Mouse (Mus musculus) lung, postnatal 0 days (tissue): ENCODE data around the gene Zfhx2. TPM values are rescaled to one million over a fixed set of nuclear protein-coding genes. Genes with fewer than 3 reads are reported as not detected.

ENCODE experiments used
- ATAC-seq: fragments of 200-750 bp; cut with Nextera tagmentation; 2 replicates; pipeline ENCODE4 v1.8.0; 2017; ENCODE audit warnings: moderate library complexity
- DNase-seq: peaks from one replicate; pipeline ENCODE4 v3.0.0-alpha.2; 2016; ENCODE audit warnings: low spot score
- H3K27ac ChIP-seq: fragments of 300-500 bp; sonication (generic); 2 replicates; pipeline ENCODE4 v1.5.1; 2014; ENCODE audit warnings: antibody characterized with exemption, mild to moderate bottlenecking, low read length, mixed read lengths
- H3K27me3 ChIP-seq: fragments of 300-500 bp; sonication (generic); replicated peaks from 2 replicates; pipeline ENCODE4 v1.6.1; 2014; ENCODE audit warnings: low read length, mixed read lengths; ENCODE audit not compliant: insufficient read depth
- H3K36me3 ChIP-seq: fragments of 300-500 bp; sonication (generic); 2 replicates; pipeline ENCODE4 v1.6.1; 2014; ENCODE audit warnings: low read length, mixed read lengths; ENCODE audit not compliant: insufficient read depth
- H3K4me1 ChIP-seq: fragments of 300-500 bp; sonication (generic); 2 replicates; pipeline ENCODE4 v1.6.1; 2014; ENCODE audit warnings: antibody characterized with exemption, low read depth, low read length, mixed read lengths; ENCODE audit not compliant: insufficient read depth
- H3K4me2 ChIP-seq: fragments of 300-500 bp; sonication (generic); replicated peaks from 2 replicates; pipeline ENCODE4 v1.6.1; 2014; ENCODE audit warnings: low read depth, mild to moderate bottlenecking, low read length, moderate library complexity, mixed read lengths
- H3K4me3 ChIP-seq: fragments of 300-500 bp; sonication (generic); 2 replicates; pipeline ENCODE4 v1.5.1; 2014; ENCODE audit warnings: low read depth, low read length
- H3K9ac ChIP-seq: fragments of 300-500 bp; sonication (generic); replicated peaks from 2 replicates; pipeline ENCODE4 v1.6.1; 2014; ENCODE audit warnings: low read depth, mild to moderate bottlenecking
- H3K9me3 ChIP-seq: fragments of 300-500 bp; sonication (generic); 2 replicates; pipeline ENCODE4 v1.6.1; 2016; ENCODE audit warnings: low read length, mixed read lengths
- CTCF ChIP-seq: IDR thresholded peaks from 2 replicates; pipeline ENCODE4 v1.5.1; 2016; ENCODE audit warnings: antibody characterized with exemption, mild to moderate bottlenecking
- EP300 ChIP-seq: IDR thresholded peaks from 2 replicates; pipeline ENCODE4 v1.6.1; 2016; ENCODE audit warnings: antibody characterized with exemption, mild to moderate bottlenecking, control low read depth
- WGBS: fragments of 180-500 bp; shearing (Covaris S2); extraction: QIAGEN DNeasy Blood & Tissue Kit; methylation state at CpG from one replicate; pipeline ENCODE4 v1.1.7; 2014; 5-methylcytosine and 5-hydroxymethylcytosine counted together
- polyA plus RNA-seq: library from polyadenylated mRNA; unstranded; fragments of >200 nt; fragmentation: Nextera tagmentation; extraction: Ambion mirVana; gene quantifications from 2 replicates; pipeline ENCODE4 v1.2.1, GENCODE M21; 2015

Gene Zfhx2
- polyA plus RNA-seq, 1 experiment from 2014 or later: 1.0 TPM

GRCm38 (mm10) chr14:55086009-55086514, 6.1 kb downstream of the Zfhx2 start:
- no peak for TF ChIP-seq EP300
- no peak for TF ChIP-seq CTCF
- Histone ChIP-seq H3K36me3 (no peaks in the 10 kb centered on the region), H3K4me1 (no peaks in the 10 kb centered on the region; the same call in 1 of the 2 replicates), H3K4me2 (no peak overlapping the region), H3K9ac (no peak overlapping the region), H3K27me3 (no peaks in the 10 kb centered on the region), H3K9me3 (no peaks in the 10 kb centered on the region), H3K4me3 (no peak overlapping the region), H3K27ac (no peak overlapping the region)
- DNase-seq: no peak
- WGBS: 82% methylated on average over 6 of the region's 6 CpGs
- no peak for ATAC-seq

- Histone ChIP-seq H3K9ac (no peak overlapping the region), H3K27me3 (no peaks in the 10 kb centered on the region), H3K4me3 (no peak overlapping the region), H3K4me2 (no peak overlapping the region), H3K36me3 (no peaks in the 10 kb centered on the region), H3K9me3 (no peaks in the 10 kb centered on the region), H3K4me1 (no peaks in the 10 kb centered on the region; the same call in 1 of the 2 replicates), H3K27ac (no peak overlapping the region)
- TF ChIP-seq EP300 (no peak), CTCF (no peak)
- DNase-seq (no peak), ATAC-seq (no peak)
- 56% methylated on average over 9 of the region's 9 CpGs for WGBS
Observed at GRCm38 (mm10) chr14:55085324-55086008, 6.7 kb downstream of the Zfhx2 start.

GRCm38 (mm10) chr14:55083481-55083880, 8.6 kb downstream of the Zfhx2 start:
- Histone ChIP-seq H3K9ac (no peak overlapping the region), H3K4me1 (0 out of 2 replicates have a peak, but pooled peaks cover 5% of the 10 kb centered on the region), H3K4me3 (no peak overlapping the region), H3K9me3 (no peaks in the 10 kb centered on the region), H3K27me3 (no peaks in the 10 kb centered on the region), H3K36me3 (no peaks in the 10 kb centered on the region), H3K4me2 (no peak overlapping the region), H3K27ac (no peak overlapping the region)
- DNase-seq (no peak), ATAC-seq (no peak)
- WGBS: 63% methylated on average over 6 of the region's 6 CpGs
- TF ChIP-seq EP300 (no peak), CTCF (no peak)

- no peak overlapping the region for H3K27ac ChIP-seq
- WGBS: 24% methylated on average over 5 of the region's 5 CpGs
- no peak overlapping the region for H3K4me3 ChIP-seq
- H3K27me3 ChIP-seq: no peaks in the 10 kb centered on the region
- no peak for DNase-seq
- H3K4me2 ChIP-seq: no peak overlapping the region
- 0 out of 2 replicates have a peak, but pooled peaks cover 6% of the 10 kb centered on the region for H3K4me1 ChIP-seq
- no peak overlapping the region for H3K9ac ChIP-seq
- no peak for ATAC-seq
- H3K9me3 ChIP-seq: no peaks in the 10 kb centered on the region
- no peak for TF ChIP-seq CTCF
- no peak for TF ChIP-seq EP300
- H3K36me3 ChIP-seq: no peaks in the 10 kb centered on the region
Observed at GRCm38 (mm10) chr14:55081105-55081504, 11.0 kb downstream of the Zfhx2 start.

- peak; percentile 50 for ATAC-seq
- Histone ChIP-seq H3K4me3 (no peak overlapping the region), H3K27me3 (no peaks in the 10 kb centered on the region), H3K4me1 (0 out of 2 replicates have a peak, but pooled peaks cover 6% of the 10 kb centered on the region), H3K4me2 (peak overlapping the region; percentile 46), H3K9ac (no peak overlapping the region; the same call in 1 of the 2 replicates), H3K9me3 (no peaks in the 10 kb centered on the region), H3K27ac (no peak overlapping the region), H3K36me3 (no peaks in the 10 kb centered on the region)
- peak; percentile 75 for DNase-seq
- TF ChIP-seq EP300: no peak
- peak; percentile 91 for TF ChIP-seq CTCF
- WGBS: 21% methylated on average over 8 of the region's 8 CpGs
Observed at GRCm38 (mm10) chr14:55079214-55079970, 12.7 kb downstream of the Zfhx2 start.

GRCm38 (mm10) chr14:55078366-55078989, 13.6 kb downstream of the Zfhx2 start:
- no peaks in the 10 kb centered on the region for H3K9me3 ChIP-seq
- ATAC-seq: no peak
- TF ChIP-seq EP300: no peak
- TF ChIP-seq CTCF: no peak
- no peak overlapping the region for H3K27ac ChIP-seq
- DNase-seq: no peak
- H3K4me1 ChIP-seq: 0 out of 2 replicates have a peak, but pooled peaks cover 6% of the 10 kb centered on the region
- peak overlapping the region; percentile 46 for H3K4me2 ChIP-seq
- 23% methylated on average over 23 of the region's 23 CpGs for WGBS
- peak overlapping the region; percentile 14 for H3K4me3 ChIP-seq
- no peak overlapping the region; the same call in 1 of the 2 replicates for H3K9ac ChIP-seq
- H3K27me3 ChIP-seq: no peaks in the 10 kb centered on the region
- H3K36me3 ChIP-seq: no peaks in the 10 kb centered on the region
